Mouse (Mus musculus): ENCODE results near the gene Ndufa5. TPM values are rescaled to one million over a fixed set of nuclear protein-coding genes. Genes with fewer than 3 reads are reported as not detected.

The Ndufa5 gene
- polyA plus RNA-seq, 1 experiment from 2014 or later, result 369 TPM

DNA sequence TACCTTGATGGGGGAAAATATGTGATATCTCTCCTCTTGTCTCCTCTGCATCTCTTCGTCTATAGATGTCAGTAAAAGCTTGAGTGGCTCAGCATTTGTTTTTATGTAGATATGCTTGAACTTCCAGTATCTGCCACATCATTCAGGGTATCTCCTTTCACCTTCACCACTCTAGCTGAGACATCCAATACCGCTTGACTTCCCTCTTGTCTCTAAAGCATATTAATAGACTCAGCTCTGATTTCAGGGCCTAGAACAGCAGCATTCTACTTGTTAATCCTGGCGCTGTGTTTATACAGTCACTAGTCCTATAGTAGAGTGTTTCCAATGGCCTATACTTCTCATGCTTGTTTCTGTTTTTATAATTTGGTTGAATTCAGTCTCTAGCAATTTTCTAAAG lies 5.0 kb upstream of the Ndufa5 start:
- Histone ChIP-seq H3K36me3 (ENCODE audit: control insufficient read depth, insufficient read depth, low read length) (no peaks in the 10 kb centered on the region), H3K4me3 (ENCODE audit: low read depth, low read length) (no peak overlapping the region), H3K9ac (ENCODE audit: low read length) (no peak overlapping the region), H3K27ac (ENCODE audit: low read depth) (no peak overlapping the region), H3K4me2 (ENCODE audit: low read length) (no peak overlapping the region), H3K9me3 (ENCODE audit: control insufficient read depth, low read length) (no peaks in the 10 kb centered on the region), H3K4me1 (replicated peaks; ENCODE audit: control insufficient read depth, insufficient read depth, low read length) (0 out of 2 replicates have a peak, but pooled peaks cover 11% of the 10 kb centered on the region), H3K27me3 (replicated peaks; ENCODE audit: control insufficient read depth, insufficient read depth, low read length) (no peaks in the 10 kb centered on the region)
- ATAC-seq (replicated peaks; ENCODE audit: low FRiP score, low TSS enrichment, low read depth), result no peak
- no peak for DNase-seq (ENCODE audit: low spot score)
- 90% methylated on average over 3 of the region's 3 CpGs for WGBS

DNA sequence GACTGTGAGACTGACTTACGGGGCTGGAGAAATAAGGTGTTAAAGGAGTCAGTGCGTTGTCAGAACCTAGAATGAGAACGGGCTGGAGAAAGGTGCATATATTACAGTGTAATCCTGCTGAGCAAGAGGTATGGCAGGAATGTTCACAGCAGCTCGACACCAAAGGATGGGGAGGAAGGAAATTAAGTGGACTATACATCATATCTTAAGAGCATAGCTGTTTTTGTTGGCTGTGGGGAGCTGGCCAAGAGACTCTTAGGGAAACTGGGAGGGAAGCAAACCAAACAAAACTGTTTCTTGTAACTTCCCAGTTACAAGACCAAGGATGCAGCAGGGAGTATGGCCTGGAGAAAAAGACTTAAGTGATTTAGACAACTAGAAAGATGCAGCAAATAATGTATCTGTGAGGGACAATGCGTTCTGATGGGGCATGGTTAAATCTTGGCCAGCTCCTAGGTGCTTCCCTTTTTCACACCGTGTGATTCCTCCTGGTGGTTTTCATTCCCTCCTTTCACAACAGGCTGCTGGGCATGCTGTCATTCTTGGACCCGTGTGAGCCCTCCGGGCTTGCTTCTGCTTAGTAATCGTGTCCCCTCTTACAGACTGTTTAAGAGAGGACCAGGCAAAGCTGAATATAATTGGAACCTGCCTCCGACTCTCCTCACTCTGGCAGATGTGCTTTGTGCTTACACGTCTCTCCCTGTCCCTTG lies 3.1 kb upstream of the Ndufa5 start:
- peaks cover 19% of the 10 kb centered on the region; the same call in 1 of the 2 replicates for H3K4me1 ChIP-seq (replicated peaks; ENCODE audit: control insufficient read depth, insufficient read depth, low read length)
- no peak overlapping the region for H3K27ac ChIP-seq (ENCODE audit: low read depth)
- no peak overlapping the region for H3K9ac ChIP-seq (ENCODE audit: low read length)
- no peaks in the 10 kb centered on the region for H3K27me3 ChIP-seq (replicated peaks; ENCODE audit: control insufficient read depth, insufficient read depth, low read length)
- peak overlapping the region; percentile 41 for H3K4me2 ChIP-seq (ENCODE audit: low read length)
- DNase-seq (ENCODE audit: low spot score) (no peak), ATAC-seq (replicated peaks; ENCODE audit: low FRiP score, low TSS enrichment, low read depth) (no peak)
- no peaks in the 10 kb centered on the region for H3K36me3 ChIP-seq (ENCODE audit: control insufficient read depth, insufficient read depth, low read length)
- WGBS, result 50% methylated on average over 11 of the region's 11 CpGs
- H3K9me3 ChIP-seq (ENCODE audit: control insufficient read depth, low read length), result no peaks in the 10 kb centered on the region
- H3K4me3 ChIP-seq (ENCODE audit: low read depth, low read length), result peak overlapping the region; percentile 18; the same call in 1 of the 2 replicates

DNA sequence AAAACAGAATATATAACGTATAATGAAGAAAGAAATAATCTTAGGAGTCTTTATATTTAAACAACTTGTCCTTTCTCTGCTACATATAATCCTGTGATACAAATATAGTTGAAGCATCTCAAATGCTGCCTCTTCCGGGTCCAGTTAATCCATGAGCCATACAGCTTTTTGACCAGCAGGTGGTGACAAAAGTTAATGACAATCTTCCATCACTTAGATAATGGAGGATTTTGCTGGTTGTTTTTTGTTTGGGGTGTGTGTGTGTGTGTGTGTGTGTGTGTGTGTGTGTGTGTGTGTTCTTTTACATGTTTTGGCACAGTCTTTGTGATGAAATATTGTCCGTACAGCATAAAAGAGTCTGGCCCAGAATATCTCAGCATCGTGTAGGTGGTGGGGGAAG lies 2.4 kb upstream of the Ndufa5 start:
- DNase-seq (ENCODE audit: low spot score), result no peak
- Histone ChIP-seq H3K36me3 (ENCODE audit: control insufficient read depth, insufficient read depth, low read length) (no peaks in the 10 kb centered on the region; the same call in 1 of the 2 replicates), H3K4me1 (replicated peaks; ENCODE audit: control insufficient read depth, insufficient read depth, low read length) (peaks cover 19% of the 10 kb centered on the region; the same call in 1 of the 2 replicates), H3K27me3 (replicated peaks; ENCODE audit: control insufficient read depth, insufficient read depth, low read length) (no peaks in the 10 kb centered on the region), H3K4me3 (ENCODE audit: low read depth, low read length) (peak overlapping the region; percentile 18; the same call in 1 of the 2 replicates), H3K9me3 (ENCODE audit: control insufficient read depth, low read length) (no peaks in the 10 kb centered on the region), H3K27ac (ENCODE audit: low read depth) (no peak overlapping the region), H3K9ac (ENCODE audit: low read length) (no peak overlapping the region), H3K4me2 (ENCODE audit: low read length) (peak overlapping the region; percentile 41)
- WGBS, result 23% methylated on average over 4 of the region's 4 CpGs
- ATAC-seq (replicated peaks; ENCODE audit: low FRiP score, low TSS enrichment, low read depth), result no peak

DNA sequence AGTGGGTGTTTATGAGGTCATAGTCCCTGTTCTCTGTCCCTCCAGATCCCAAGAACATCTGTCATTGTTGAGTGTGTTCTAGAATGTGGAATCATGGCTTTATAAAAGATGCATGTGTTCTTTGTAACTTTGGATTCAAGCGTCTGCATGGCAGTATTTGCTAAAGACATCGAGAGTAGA lies 141 bp upstream of the Ndufa5 start, which contains the start of gene Asb15:
Asb15 (plus strand) TSS at position 81 of the 180 bp plus-strand sequence.
- H3K9me3 ChIP-seq (ENCODE audit: control insufficient read depth, low read length), result no peaks in the 10 kb centered on the region
- WGBS, result 46% methylated on average over 2 of the region's 2 CpGs
- peaks cover 19% of the 10 kb centered on the region; the same call in 1 of the 2 replicates for H3K4me1 ChIP-seq (replicated peaks; ENCODE audit: control insufficient read depth, insufficient read depth, low read length)
- H3K27me3 ChIP-seq (replicated peaks; ENCODE audit: control insufficient read depth, insufficient read depth, low read length), result no peaks in the 10 kb centered on the region
- H3K9ac ChIP-seq (ENCODE audit: low read length), result peak within 1 kb of the TSS; percentile 71
- peaks cover 13% of the 10 kb centered on the region; the same call in 1 of the 2 replicates for H3K36me3 ChIP-seq (ENCODE audit: control insufficient read depth, insufficient read depth, low read length)
- peak within 1 kb of the TSS; percentile 95 for H3K4me3 ChIP-seq (ENCODE audit: low read depth, low read length)
- DNase-seq (ENCODE audit: low spot score), result no peak
- peak within 1 kb of the TSS; percentile 61 for H3K4me2 ChIP-seq (ENCODE audit: low read length)
- H3K27ac ChIP-seq (ENCODE audit: low read depth), result peak within 1 kb of the TSS; percentile 54; the same call in 1 of the 2 replicates
- no peak for ATAC-seq (replicated peaks; ENCODE audit: low FRiP score, low TSS enrichment, low read depth)

DNA sequence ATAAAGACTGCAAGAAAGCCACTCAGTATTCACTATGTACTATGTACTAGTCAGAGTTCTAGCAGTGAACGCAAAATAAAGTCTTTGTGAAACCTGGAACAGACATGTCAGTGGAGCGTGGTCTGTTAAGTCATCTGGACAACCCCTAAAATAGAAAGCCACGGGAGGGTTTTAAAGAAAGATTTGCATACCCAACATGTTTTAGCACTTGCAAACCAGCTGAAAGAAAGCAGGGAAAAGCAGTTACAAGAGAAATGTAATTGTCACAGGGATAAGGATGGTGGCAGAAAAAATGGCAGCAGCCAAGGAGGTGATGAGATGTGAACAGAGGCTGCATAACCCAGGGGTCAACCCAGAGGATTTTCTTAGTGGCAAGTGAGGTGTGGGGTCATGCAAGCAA lies 2.1 kb downstream of the Ndufa5 start:
- Histone ChIP-seq H3K9ac (ENCODE audit: low read length) (no peak overlapping the region), H3K4me2 (ENCODE audit: low read length) (no peak overlapping the region), H3K27me3 (replicated peaks; ENCODE audit: control insufficient read depth, insufficient read depth, low read length) (no peaks in the 10 kb centered on the region), H3K36me3 (ENCODE audit: control insufficient read depth, insufficient read depth, low read length) (peaks cover 30% of the 10 kb centered on the region), H3K9me3 (ENCODE audit: control insufficient read depth, low read length) (no peaks in the 10 kb centered on the region), H3K4me1 (replicated peaks; ENCODE audit: control insufficient read depth, insufficient read depth, low read length) (peaks cover 15% of the 10 kb centered on the region; the same call in 1 of the 2 replicates), H3K4me3 (ENCODE audit: low read depth, low read length) (no peak overlapping the region), H3K27ac (ENCODE audit: low read depth) (no peak overlapping the region)
- DNase-seq (ENCODE audit: low spot score) (no peak), ATAC-seq (replicated peaks; ENCODE audit: low FRiP score, low TSS enrichment, low read depth) (no peak)
- 94% methylated on average over 3 of the region's 3 CpGs for WGBS

DNA sequence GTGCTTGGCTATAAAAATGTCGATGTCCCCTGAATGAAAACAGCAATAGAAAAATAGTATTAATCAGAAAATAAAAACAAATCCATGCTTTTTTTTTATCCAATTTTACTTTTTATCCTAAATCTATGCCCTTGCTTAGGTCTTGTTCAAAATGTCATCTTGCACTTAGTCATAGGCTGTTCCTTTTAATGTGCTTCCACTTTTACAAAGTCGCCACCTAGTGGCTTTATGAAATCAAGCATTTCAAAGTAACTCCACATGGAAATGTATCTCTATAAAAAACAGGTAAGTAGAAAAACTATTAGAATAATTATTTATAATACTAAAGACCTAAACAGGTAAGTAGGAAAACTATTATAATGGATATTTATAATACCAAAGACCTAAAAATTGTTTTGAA lies 11.6 kb downstream of the Ndufa5 start:
- H3K4me1 ChIP-seq (replicated peaks; ENCODE audit: control insufficient read depth, insufficient read depth, low read length), result no peaks in the 10 kb centered on the region
- H3K4me3 ChIP-seq (ENCODE audit: low read depth, low read length), result no peak overlapping the region
- no peak overlapping the region for H3K27ac ChIP-seq (ENCODE audit: low read depth)
- H3K4me2 ChIP-seq (ENCODE audit: low read length), result no peak overlapping the region
- ATAC-seq (replicated peaks; ENCODE audit: low FRiP score, low TSS enrichment, low read depth), result peak; percentile 68; the same call in 1 of the 2 replicates
- no peaks in the 10 kb centered on the region for H3K9me3 ChIP-seq (ENCODE audit: control insufficient read depth, low read length)
- peaks cover 27% of the 10 kb centered on the region for H3K36me3 ChIP-seq (ENCODE audit: control insufficient read depth, insufficient read depth, low read length)
- 44% methylated on average over 2 of the region's 2 CpGs for WGBS
- no peak for DNase-seq (ENCODE audit: low spot score)
- no peak overlapping the region for H3K9ac ChIP-seq (ENCODE audit: low read length)
- no peaks in the 10 kb centered on the region for H3K27me3 ChIP-seq (replicated peaks; ENCODE audit: control insufficient read depth, insufficient read depth, low read length)

DNA sequence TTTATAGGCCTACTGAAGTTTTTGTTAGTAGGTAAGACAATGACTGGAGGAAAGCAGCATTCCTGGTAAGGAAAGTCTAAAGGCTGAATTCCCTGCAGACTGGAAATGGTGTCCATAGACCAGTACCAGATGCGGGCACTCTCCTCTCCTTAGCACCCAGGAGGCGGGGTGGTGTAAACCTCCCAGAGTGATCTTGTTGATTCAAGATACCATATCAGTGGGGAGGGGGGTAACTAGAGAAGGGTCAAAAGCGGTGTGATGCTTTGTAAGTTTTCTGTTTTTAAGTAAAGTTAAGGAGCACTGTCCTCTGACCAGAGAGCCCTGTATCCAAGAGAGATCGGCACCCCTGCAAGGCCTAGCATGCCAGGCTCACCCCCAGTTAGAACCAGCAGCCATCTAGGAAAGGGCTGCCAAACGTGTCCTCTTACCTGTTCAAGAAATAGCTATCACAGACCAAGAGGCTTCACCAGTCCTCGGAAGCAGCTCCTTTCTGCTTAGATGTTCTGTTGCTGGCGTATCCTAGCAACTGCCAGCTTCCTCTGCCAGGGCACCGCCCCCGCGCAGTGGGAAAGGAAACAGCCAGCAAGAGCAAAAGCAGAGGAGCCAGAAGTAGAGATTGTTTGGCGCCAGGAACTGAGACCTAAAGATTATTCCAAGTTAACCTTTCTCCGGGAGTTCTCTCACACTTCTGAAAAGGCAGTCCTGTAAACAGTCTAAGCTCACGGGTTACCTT lies 13.1 kb downstream of the Ndufa5 start, which contains the start of gene Iqub:
Iqub (minus strand) TSS at position 516 of the 733 bp plus-strand sequence.
- Histone ChIP-seq H3K9me3 (ENCODE audit: control insufficient read depth, low read length) (no peaks in the 10 kb centered on the region), H3K27me3 (replicated peaks; ENCODE audit: control insufficient read depth, insufficient read depth, low read length) (no peaks in the 10 kb centered on the region), H3K36me3 (ENCODE audit: control insufficient read depth, insufficient read depth, low read length) (peaks cover 17% of the 10 kb centered on the region), H3K27ac (ENCODE audit: low read depth) (no peak within 1 kb of the TSS), H3K4me1 (replicated peaks; ENCODE audit: control insufficient read depth, insufficient read depth, low read length) (no peaks in the 10 kb centered on the region), H3K9ac (ENCODE audit: low read length) (no peak within 1 kb of the TSS), H3K4me2 (ENCODE audit: low read length) (peak within 1 kb of the TSS; percentile 3), H3K4me3 (ENCODE audit: low read depth, low read length) (no peak within 1 kb of the TSS)
- DNase-seq (ENCODE audit: low spot score) (peak; percentile 61), ATAC-seq (replicated peaks; ENCODE audit: low FRiP score, low TSS enrichment, low read depth) (peak; percentile 64)
- 24% methylated on average over 13 of the region's 13 CpGs for WGBS

DNA sequence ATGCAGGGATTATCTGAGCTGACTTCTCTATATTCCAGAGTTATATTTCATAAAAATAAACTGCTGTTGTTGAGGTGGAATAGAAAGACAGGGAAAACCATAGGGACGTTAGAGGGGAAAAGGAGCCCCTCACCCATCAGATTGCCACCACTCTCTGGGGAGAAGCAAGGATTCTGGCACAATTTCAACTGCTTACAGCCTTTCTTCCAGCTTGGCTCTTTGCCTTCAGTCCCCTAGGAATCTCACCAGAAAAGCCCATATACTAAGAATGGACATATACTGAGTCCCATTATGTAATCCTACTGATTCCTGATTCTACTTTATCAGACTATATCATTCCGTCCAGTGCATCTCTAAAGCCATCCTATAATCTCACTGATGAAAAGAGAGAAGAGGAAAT lies 23.7 kb downstream of the Ndufa5 start:
- Histone ChIP-seq H3K9me3 (ENCODE audit: control insufficient read depth, low read length) (no peaks in the 10 kb centered on the region), H3K9ac (ENCODE audit: low read length) (no peak overlapping the region), H3K4me2 (ENCODE audit: low read length) (no peak overlapping the region), H3K36me3 (ENCODE audit: control insufficient read depth, insufficient read depth, low read length) (no peaks in the 10 kb centered on the region), H3K4me1 (replicated peaks; ENCODE audit: control insufficient read depth, insufficient read depth, low read length) (no peaks in the 10 kb centered on the region), H3K27me3 (replicated peaks; ENCODE audit: control insufficient read depth, insufficient read depth, low read length) (no peaks in the 10 kb centered on the region), H3K27ac (ENCODE audit: low read depth) (no peak overlapping the region), H3K4me3 (ENCODE audit: low read depth, low read length) (no peak overlapping the region)
- ATAC-seq (replicated peaks; ENCODE audit: low FRiP score, low TSS enrichment, low read depth) (no peak), DNase-seq (ENCODE audit: low spot score) (no peak)
- WGBS, result 74% methylated on average over 2 of the region's 2 CpGs

Measured in intestine, embryonic 14.5 days (tissue).